Mouse (Mus musculus) thymus, postnatal 0 days (tissue): ENCODE data around the gene Slc6a12. TPM values are rescaled to one million over a fixed set of nuclear protein-coding genes. Genes with fewer than 3 reads are reported as not detected.
A peak's percentile ranks its signal among the peaks of the same experiment; 100 is the strongest.

ENCODE experiments used
- DNase-seq: peaks from one replicate; pipeline ENCODE4 v3.0.0-alpha.2; 2015; ENCODE audit warnings: low spot score
- polyA plus RNA-seq: library from polyadenylated mRNA; unstranded; fragments of >200 nt; fragmentation: Nextera tagmentation; extraction: Ambion mirVana; gene quantifications from 2 replicates; pipeline ENCODE4 v1.2.1, GENCODE M21; 2015

The Slc6a12 gene
- 0.13 and 0.14 TPM in 2 replicates for polyA plus RNA-seq

GRCm38 (mm10) chr6:121343026-121343770 is at the start of gene Slc6a12:
Gene Slc6a12 (plus strand): TSS chr6:121343076.
- DNase-seq, result no peak

GRCm38 (mm10) chr6:121299317-121299716 is 43.6 kb upstream of the Slc6a12 start:
- no peak for DNase-seq

- no peak for DNase-seq
Observed at GRCm38 (mm10) chr6:121299954-121300353, 42.9 kb upstream of the Slc6a12 start, which contains the start of gene Slc6a13. Gene Slc6a13 (plus strand): TSS chr6:121300227.

GRCm38 (mm10) chr6:121300504-121300903 is 42.4 kb upstream of the Slc6a12 start:
- no peak for DNase-seq

GRCm38 (mm10) chr6:121303466-121304220 is 39.2 kb upstream of the Slc6a12 start:
- DNase-seq, result no peak

GRCm38 (mm10) chr6:121304630-121305029 is 38.2 kb upstream of the Slc6a12 start:
- no peak for DNase-seq

GRCm38 (mm10) chr6:121305571-121305970 is 37.3 kb upstream of the Slc6a12 start:
- no peak for DNase-seq

GRCm38 (mm10) chr6:121310984-121311383 is 31.9 kb upstream of the Slc6a12 start:
- DNase-seq, result no peak

GRCm38 (mm10) chr6:121319099-121319498 is 23.8 kb upstream of the Slc6a12 start:
- DNase-seq, result no peak

GRCm38 (mm10) chr6:121322381-121323110 is 20.3 kb upstream of the Slc6a12 start:
- no peak for DNase-seq

GRCm38 (mm10) chr6:121325298-121325697 is 17.6 kb upstream of the Slc6a12 start:
- DNase-seq, result no peak

- no peak for DNase-seq
Observed at GRCm38 (mm10) chr6:121325740-121326139, 17.1 kb upstream of the Slc6a12 start.

GRCm38 (mm10) chr6:121326486-121327069 is 16.3 kb upstream of the Slc6a12 start:
- DNase-seq, result no peak

GRCm38 (mm10) chr6:121328417-121328884 is 14.4 kb upstream of the Slc6a12 start:
- DNase-seq, result no peak

- no peak for DNase-seq
Observed at GRCm38 (mm10) chr6:121329848-121330508, 12.9 kb upstream of the Slc6a12 start.

- no peak for DNase-seq
Observed at GRCm38 (mm10) chr6:121335841-121336240, 7.0 kb upstream of the Slc6a12 start.

- peak; percentile 63 for DNase-seq
Observed at GRCm38 (mm10) chr6:121336558-121336957, 6.3 kb upstream of the Slc6a12 start.

GRCm38 (mm10) chr6:121337229-121337628 is 5.6 kb upstream of the Slc6a12 start:
- peak; percentile 11 for DNase-seq

- peak; percentile 86 for DNase-seq
Observed at GRCm38 (mm10) chr6:121337770-121338518, 4.9 kb upstream of the Slc6a12 start.

- no peak for DNase-seq
Observed at GRCm38 (mm10) chr6:121338519-121338896, 4.4 kb upstream of the Slc6a12 start.
